Mouse (Mus musculus): ENCODE results near the gene Nos2.

DNA sequence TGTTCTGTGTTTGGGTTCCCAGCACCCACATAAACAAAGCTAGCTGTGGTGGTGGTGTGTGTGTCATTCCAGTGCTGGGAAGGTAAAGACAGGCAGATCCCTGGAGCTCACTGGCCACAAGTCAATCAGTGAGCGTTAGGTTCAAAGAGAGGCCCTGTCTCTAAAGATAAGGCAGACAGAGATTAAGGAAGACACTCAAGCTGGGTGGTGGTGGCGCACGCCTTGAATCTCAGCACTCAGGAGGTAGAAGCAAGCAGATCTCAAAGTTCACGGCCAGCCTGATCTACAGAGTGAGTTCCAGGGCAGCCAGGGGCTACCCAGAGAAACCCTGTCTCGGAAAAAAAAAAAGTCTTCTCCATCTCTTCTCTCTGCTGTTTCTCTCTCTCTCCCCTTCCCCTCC lies 40.6 kb downstream of the Nos2 start:
- TF ChIP-seq GATA1 (IDR thresholded peaks at IDR 0.05; ENCODE audit: low read depth, low read length): peak; percentile 56; the same call in 1 of the 2 replicates
- peak in 1 of 3 experiments; percentile 2; a peak in 1 of 6 replicates for TF ChIP-seq CTCF (IDR thresholded peaks at IDR 0.05 in 2 of 3, conservative IDR thresholded peaks at IDR 0.05 in 1 of 3; ENCODE audit: control insufficient read depth in 1 of 3, insufficient read depth in 1 of 3, low read depth in 2 of 3, low read length in 3 of 3, poor library complexity in 1 of 3, severe bottlenecking in 1 of 3)
- no peak for TF ChIP-seq KAT2A (conservative IDR thresholded peaks at IDR 0.05; ENCODE audit: low read depth, low read length)
- peak in 1 of 2 experiments; percentile 45; a peak in 2 of 4 replicates for TF ChIP-seq EP300 (IDR thresholded peaks at IDR 0.05; ENCODE audit: low read depth in 1 of 2, low read length in 2 of 2)
- no peak; the same call in 1 of the 2 replicates for TF ChIP-seq MXI1 (IDR thresholded peaks at IDR 0.05; ENCODE audit: low read depth, low read length)
- no peak; a peak in 1 of 4 replicates for TF ChIP-seq POLR2A (IDR thresholded peaks at IDR 0.05; ENCODE audit: control insufficient read depth in 1 of 2, insufficient read depth in 1 of 2, low read depth in 1 of 2, low read length in 2 of 2, poor library complexity in 1 of 2)
- no peak for TF ChIP-seq NRF1 (IDR thresholded peaks at IDR 0.05; ENCODE audit: insufficient read depth, low read depth, low read length, poor library complexity, severe bottlenecking)
- no peak for TF ChIP-seq USF1 (IDR thresholded peaks at IDR 0.05; ENCODE audit: low read depth, low read length)
- no peak for TF ChIP-seq E2F4 (IDR thresholded peaks at IDR 0.05; ENCODE audit: borderline replicate concordance, low read depth, low read length)
- no peak for TF ChIP-seq NELFE (IDR thresholded peaks at IDR 0.05; ENCODE audit: low read depth, low read length)
- no peak for TF ChIP-seq CHD1 (IDR thresholded peaks at IDR 0.05; ENCODE audit: low read depth, low read length)
